Mouse (Mus musculus) forebrain, embryonic 12.5 days (tissue): ENCODE results near the gene Ccdc62. TPM values are rescaled to one million over a fixed set of nuclear protein-coding genes. Genes with fewer than 3 reads are reported as not detected.

Experiments used
- ATAC-seq: fragments of 200-750 bp; cut with Nextera tagmentation; 2 replicates; pipeline ENCODE4 v1.8.0; 2017; ENCODE audit warnings: moderate TSS enrichment; ENCODE audit not compliant: low FRiP score
- H3K27ac ChIP-seq: fragments of 300-500 bp; sonication (generic); 2 replicates; pipeline ENCODE4 v1.5.1; 2016; ENCODE audit warnings: mild to moderate bottlenecking
- H3K27me3 ChIP-seq: fragments of 300-500 bp; sonication (generic); 2 replicates; pipeline ENCODE4 v1.6.1; 2016; ENCODE audit warnings: mild to moderate bottlenecking
- H3K36me3 ChIP-seq: fragments of 300-500 bp; sonication (generic); replicated peaks from 2 replicates; pipeline ENCODE4 v1.6.1; 2016; ENCODE audit warnings: mild to moderate bottlenecking
- H3K4me1 ChIP-seq: fragments of 300-500 bp; sonication (generic); 2 replicates; pipeline ENCODE4 v1.6.1; 2016
- H3K4me2 ChIP-seq: fragments of 300-500 bp; sonication (generic); 2 replicates; pipeline ENCODE4 v1.6.1; 2016; ENCODE audit warnings: mild to moderate bottlenecking, moderate library complexity
- H3K4me3 ChIP-seq: fragments of 300-500 bp; sonication (generic); replicated peaks from 2 replicates; pipeline ENCODE4 v1.5.1; 2016; ENCODE audit warnings: mild to moderate bottlenecking
- H3K9ac ChIP-seq: fragments of 300-500 bp; sonication (generic); 2 replicates; pipeline ENCODE4 v1.6.1; 2016; ENCODE audit warnings: mild to moderate bottlenecking
- H3K9me3 ChIP-seq: fragments of 300-500 bp; sonication (generic); 2 replicates; pipeline ENCODE4 v1.6.1; 2016
- WGBS: fragments of 180-500 bp; shearing (Covaris S2); methylation state at CpG from one replicate; pipeline ENCODE4 v1.1.7; 2016; 5-methylcytosine and 5-hydroxymethylcytosine counted together
- polyA plus RNA-seq: library from polyadenylated mRNA; unstranded; fragments of >200 nt; fragmentation: Nextera tagmentation; extraction: Ambion mirVana; gene quantifications from 2 replicates; pipeline ENCODE4 v1.2.1, GENCODE M21; 2016

The Ccdc62 gene
- polyA plus RNA-seq, 1 experiment from 2014 or later: 5.6 TPM

DNA sequence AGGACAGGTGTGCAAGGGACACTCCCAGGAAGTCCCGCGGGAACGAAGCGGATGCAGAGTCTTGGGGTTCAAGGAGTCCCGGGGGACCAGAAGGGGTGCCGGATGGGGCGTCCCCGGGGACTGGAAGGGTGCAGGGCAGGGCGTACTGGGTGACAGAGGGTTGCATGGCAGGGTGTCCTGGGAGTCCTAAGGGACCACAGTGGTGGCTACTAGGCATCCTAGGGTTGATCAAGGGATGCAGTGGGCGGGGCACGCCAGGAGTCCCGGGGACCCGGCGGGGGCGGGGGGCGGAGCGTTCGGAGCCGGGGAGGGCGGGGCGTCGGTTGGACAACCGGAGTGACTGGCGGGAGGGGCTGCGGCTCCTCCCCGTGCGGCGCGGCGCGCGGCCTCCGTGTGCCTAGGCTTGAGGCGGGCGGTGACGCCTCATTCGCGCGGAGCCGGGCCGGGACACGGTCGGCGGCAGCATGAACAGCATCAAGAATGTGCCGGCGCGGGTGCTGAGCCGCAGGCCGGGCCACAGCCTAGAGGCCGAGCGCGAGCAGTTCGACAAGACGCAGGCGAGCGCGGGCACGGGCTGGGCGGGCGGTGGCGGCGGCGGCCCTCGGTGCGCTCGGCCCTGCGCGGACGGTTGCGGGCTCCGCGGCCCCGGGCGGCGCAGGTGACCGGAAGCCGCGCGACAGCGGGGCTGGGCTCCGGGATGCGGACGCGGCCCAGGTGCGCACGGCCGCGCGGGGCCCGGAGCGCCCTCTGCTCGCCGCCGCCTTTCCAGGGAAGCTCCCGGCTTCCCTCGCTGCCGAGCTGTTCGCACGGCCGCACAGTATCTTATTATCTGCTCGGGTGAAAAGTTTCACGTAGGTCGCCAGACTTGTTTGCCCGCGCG lies 43.1 kb downstream of the Ccdc62 start, which contains the start of gene Hip1r:
Gene Hip1r, plus strand, starts transcription at position 330 of the 880 bp plus-strand sequence.
- Histone ChIP-seq H3K4me2 (peak within 1 kb of the TSS; percentile 94), H3K4me1 (peaks cover 13% of the 10 kb centered on the region), H3K9ac (peak within 1 kb of the TSS; percentile 81), H3K27ac (0 out of 2 replicates have a peak within 1 kb of the TSS, but pooled peaks have one; percentile 32), H3K9me3 (no peaks in the 10 kb centered on the region), H3K4me3 (peak within 1 kb of the TSS; percentile 80), H3K36me3 (no peaks in the 10 kb centered on the region), H3K27me3 (peaks cover 36% of the 10 kb centered on the region)
- peak; percentile 83 for ATAC-seq
- under 1% methylated on average over 103 of the region's 106 CpGs for WGBS

DNA sequence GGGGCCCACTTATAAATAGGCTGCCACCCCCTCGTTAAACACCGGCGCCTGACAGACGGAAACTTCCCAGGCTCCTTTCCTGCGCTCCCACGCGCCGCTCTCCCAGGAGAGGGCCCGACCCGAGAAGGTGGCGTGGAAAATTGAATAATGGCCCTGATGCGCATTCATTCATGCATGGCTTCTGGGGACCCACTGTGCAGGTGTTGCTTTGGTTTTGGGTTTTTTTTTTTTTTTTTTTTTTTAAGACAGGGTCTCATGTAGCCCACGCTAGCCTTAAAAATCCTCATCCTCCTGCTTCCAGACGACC lies 43.7 kb downstream of the Ccdc62 start:
- H3K4me2 ChIP-seq: peak overlapping the region; percentile 94
- no peak overlapping the region for H3K27ac ChIP-seq
- H3K36me3 ChIP-seq: no peaks in the 10 kb centered on the region
- peak overlapping the region; percentile 80 for H3K4me3 ChIP-seq
- H3K9me3 ChIP-seq: no peaks in the 10 kb centered on the region
- 0 out of 2 replicates have a peak, but pooled peaks have one; percentile 14 for ATAC-seq
- under 1% methylated on average over 14 of the region's 14 CpGs for WGBS
- peaks cover 36% of the 10 kb centered on the region for H3K27me3 ChIP-seq
- H3K9ac ChIP-seq: peak overlapping the region; percentile 81
- peaks cover 13% of the 10 kb centered on the region for H3K4me1 ChIP-seq

DNA sequence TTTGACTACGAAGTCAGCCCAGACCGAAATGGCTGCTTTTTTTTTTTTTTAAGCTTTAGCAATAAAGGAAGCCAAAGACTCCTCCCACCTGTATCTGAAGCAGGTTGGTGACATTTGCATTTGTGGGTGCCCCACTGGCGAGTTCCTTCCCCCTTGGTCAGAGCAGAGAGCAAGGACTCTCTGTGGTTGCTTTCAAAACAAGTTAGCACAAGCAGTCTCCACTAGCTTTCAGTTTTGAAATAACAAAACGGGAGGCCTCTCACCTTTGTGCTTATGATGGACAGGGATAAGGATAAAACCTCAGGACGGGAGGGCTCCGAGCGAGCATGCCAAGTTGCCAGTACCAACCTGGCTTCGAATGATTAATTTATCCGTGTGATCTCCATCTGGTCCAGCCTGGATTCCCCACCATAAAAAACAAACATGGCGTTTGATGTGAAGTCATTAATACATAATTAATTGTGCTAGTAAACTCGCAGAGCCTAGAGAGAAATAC lies 44.2 kb downstream of the Ccdc62 start:
- WGBS: 31% methylated on average over 11 of the region's 11 CpGs
- Histone ChIP-seq H3K27ac (no peak overlapping the region), H3K4me1 (peaks cover 13% of the 10 kb centered on the region), H3K4me3 (peak overlapping the region; percentile 80), H3K9ac (peak overlapping the region; percentile 81; the same call in 1 of the 2 replicates), H3K9me3 (no peaks in the 10 kb centered on the region), H3K27me3 (peaks cover 36% of the 10 kb centered on the region), H3K4me2 (peak overlapping the region; percentile 94), H3K36me3 (no peaks in the 10 kb centered on the region)
- ATAC-seq: no peak

DNA sequence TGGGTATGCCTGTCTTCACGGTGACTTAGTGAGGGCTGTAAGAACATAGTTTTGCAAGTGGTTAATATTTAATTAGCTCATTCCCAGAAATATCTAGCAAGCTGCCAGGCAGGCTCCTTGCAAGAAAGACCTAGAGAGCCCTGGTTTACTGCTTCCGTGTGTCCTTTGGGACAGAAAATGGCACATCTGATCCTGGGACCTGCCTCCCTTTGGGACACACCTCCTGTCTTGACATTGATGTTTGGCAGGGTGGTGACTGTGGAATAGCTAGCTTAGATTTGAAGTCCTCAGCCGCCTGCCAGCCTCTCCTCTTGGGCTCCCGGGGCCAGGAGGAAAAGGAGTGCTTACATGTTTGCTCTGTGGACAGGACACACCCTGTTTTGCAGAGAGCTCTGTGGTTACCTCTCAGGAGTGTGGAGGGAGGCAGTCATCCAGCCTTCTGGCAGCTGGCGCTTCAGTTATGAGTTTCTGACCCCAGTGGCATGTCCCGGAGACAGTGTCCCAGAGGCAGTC lies 45.2 kb downstream of the Ccdc62 start:
- 79% methylated on average over 6 of the region's 6 CpGs for WGBS
- Histone ChIP-seq H3K36me3 (no peaks in the 10 kb centered on the region), H3K4me2 (no peak overlapping the region), H3K27ac (no peak overlapping the region), H3K9ac (no peak overlapping the region), H3K27me3 (peaks cover 36% of the 10 kb centered on the region), H3K4me1 (peaks cover 13% of the 10 kb centered on the region), H3K4me3 (no peak overlapping the region), H3K9me3 (no peaks in the 10 kb centered on the region)
- ATAC-seq: no peak

DNA sequence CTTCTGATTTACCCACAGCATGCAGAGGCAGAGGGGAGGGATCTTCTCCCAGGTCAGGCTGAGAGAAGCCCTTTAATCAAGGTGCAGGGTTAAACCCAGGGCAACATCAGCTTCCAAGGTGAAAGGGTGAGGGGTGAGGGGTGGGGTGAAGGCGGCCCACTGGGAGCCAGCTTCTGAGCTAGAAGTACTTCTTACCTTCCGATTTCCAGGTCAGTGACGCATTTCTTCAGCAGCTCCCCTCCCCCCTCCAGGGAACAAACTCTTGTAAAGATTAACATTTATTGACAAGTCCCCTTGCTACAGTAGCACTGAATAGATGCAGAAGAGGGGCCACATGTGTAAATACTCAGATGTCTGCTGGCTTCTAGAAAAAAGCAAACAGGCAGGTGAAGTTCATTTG lies 46.8 kb downstream of the Ccdc62 start:
- peaks cover 13% of the 10 kb centered on the region for H3K4me1 ChIP-seq
- no peaks in the 10 kb centered on the region for H3K36me3 ChIP-seq
- H3K27ac ChIP-seq: no peak overlapping the region
- WGBS: 50% methylated on average over 3 of the region's 3 CpGs
- H3K27me3 ChIP-seq: peaks cover 28% of the 10 kb centered on the region
- H3K9ac ChIP-seq: no peak overlapping the region
- H3K4me3 ChIP-seq: no peak overlapping the region
- H3K4me2 ChIP-seq: no peak overlapping the region
- H3K9me3 ChIP-seq: no peaks in the 10 kb centered on the region
- ATAC-seq: no peak

DNA sequence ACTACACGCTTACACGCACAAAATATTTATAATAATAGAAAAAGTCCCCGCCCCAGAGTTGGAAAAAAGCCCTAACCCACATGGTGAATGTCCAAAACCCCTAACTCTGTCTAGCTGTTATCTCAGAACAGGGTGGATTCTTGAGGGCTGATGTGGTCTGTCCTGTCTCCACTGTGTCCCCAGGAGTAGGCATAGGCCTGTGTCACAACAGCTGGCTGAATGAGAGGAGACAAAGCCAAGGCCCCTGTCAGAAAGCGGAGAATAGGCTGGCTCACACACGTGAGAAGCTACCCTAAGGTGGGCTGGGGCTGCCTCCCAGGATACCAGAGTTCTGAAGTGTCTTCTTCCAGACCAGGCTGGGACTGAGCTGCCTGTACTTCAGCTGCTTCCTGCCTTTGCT lies 47.7 kb downstream of the Ccdc62 start:
- Histone ChIP-seq H3K9me3 (no peaks in the 10 kb centered on the region), H3K27me3 (peaks cover 23% of the 10 kb centered on the region), H3K4me2 (no peak overlapping the region), H3K4me3 (no peak overlapping the region), H3K4me1 (peaks cover 12% of the 10 kb centered on the region), H3K27ac (no peak overlapping the region), H3K36me3 (no peaks in the 10 kb centered on the region), H3K9ac (no peak overlapping the region)
- WGBS: 80% methylated on average over 5 of the region's 5 CpGs
- ATAC-seq: no peak

DNA sequence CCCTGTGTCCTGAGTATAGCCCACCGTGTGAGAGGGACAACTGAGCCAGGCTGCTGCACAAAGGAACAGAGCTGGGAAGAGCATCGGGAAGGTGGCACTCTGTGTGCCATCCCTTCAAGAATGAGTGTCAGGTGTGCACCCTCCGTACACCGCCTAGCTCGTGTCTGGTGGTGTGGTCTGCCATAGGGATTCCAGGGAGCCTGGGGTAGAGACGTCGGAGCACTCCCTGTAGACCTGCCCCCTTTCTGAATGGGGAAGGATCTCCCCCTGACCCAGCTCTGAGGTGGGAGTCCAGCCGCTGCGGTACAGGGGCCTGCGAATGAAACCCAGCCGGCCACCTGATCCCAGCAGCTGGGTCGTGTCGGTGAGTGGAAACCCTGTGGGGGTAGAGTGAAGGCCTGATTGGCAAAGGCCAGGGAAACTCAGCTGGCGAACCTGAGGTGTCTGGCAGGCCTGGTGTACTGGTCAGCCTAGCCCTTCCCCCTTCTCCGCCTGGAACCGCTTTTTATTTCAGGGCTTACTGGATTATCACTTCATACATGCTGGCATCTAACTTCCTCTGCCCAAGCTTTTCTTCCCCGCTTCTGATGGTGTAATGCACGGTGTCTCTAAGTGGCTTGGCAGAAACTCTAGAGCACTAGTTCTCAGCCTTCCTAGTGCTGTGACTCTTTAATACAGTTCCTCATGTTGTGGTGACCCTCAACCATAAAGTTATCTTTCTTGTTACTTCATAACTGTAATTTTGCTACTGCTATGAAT lies 48.9 kb downstream of the Ccdc62 start:
- Histone ChIP-seq H3K9ac (no peak overlapping the region), H3K9me3 (no peaks in the 10 kb centered on the region), H3K27ac (no peak overlapping the region), H3K27me3 (peaks cover 19% of the 10 kb centered on the region), H3K36me3 (no peaks in the 10 kb centered on the region), H3K4me2 (no peak overlapping the region), H3K4me1 (peaks cover 6% of the 10 kb centered on the region), H3K4me3 (no peak overlapping the region)
- ATAC-seq: no peak
- whole genome bisulfite sequencing: 81% methylated on average over 18 of the region's 18 CpGs

DNA sequence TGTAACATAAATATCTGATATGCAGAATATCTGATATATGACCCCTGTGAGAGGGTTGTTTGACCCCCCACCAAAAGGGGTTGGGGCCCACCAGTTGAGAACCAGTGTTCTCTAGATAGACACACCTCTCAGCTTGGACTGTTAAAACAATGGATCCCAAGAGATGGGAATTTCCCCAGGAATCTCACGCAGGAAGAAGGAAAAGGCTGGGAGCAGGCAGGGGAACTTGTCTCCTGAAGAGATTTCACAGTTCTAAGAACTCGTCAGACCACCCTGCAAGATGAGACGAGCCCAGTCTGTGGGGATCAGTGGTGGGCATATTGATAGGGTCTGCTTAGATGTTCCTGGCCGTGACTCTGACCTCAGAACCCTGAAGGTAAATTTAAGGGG lies 49.5 kb downstream of the Ccdc62 start:
- Histone ChIP-seq H3K27me3 (peaks cover 15% of the 10 kb centered on the region), H3K4me2 (no peak overlapping the region), H3K4me1 (no peaks in the 10 kb centered on the region; the same call in none of the 2 replicates), H3K27ac (no peak overlapping the region), H3K36me3 (no peaks in the 10 kb centered on the region), H3K9ac (no peak overlapping the region), H3K9me3 (no peaks in the 10 kb centered on the region), H3K4me3 (no peak overlapping the region)
- WGBS: 73% methylated on average over 4 of the region's 4 CpGs
- ATAC-seq: no peak

DNA sequence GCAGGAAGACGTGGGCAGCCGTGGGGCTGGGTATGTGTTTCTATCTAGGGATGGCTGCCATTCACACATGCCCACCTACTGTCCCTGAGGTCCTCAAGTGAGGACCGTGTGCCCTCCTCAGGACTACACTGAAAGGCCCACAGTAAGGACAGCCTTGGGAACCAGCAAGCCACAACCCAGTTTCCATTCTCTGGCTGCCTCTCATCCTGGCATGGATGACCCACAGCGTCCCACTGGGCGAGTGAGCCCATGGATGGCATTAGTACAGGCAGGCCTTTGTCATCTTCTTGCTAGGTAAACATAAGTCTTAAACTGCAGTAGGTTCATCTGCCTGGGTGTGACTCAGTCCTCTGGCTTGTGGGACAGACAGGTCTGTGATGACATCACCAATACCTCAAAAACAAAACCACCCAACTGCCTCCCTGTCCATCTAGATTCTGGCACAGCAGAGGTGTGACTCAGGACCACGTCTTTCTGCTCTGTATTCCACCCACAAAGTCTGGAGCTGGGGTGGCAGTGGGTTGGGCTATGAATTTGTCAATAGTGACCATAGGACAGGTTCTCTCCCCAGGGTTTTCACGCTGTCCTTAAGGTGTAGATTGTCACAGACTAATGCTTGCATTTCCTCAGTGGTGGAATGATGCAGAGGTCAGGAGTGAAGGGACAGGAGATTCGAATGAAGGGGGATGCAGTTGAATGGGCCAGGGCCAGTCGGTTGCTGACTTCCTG lies 50.2 kb downstream of the Ccdc62 start:
- Histone ChIP-seq H3K27ac (no peak overlapping the region), H3K4me3 (no peak overlapping the region), H3K4me1 (no peaks in the 10 kb centered on the region; the same call in none of the 2 replicates), H3K27me3 (peaks cover 8% of the 10 kb centered on the region), H3K9me3 (no peaks in the 10 kb centered on the region), H3K9ac (no peak overlapping the region), H3K4me2 (no peak overlapping the region), H3K36me3 (no peaks in the 10 kb centered on the region)
- no peak for ATAC-seq
- 83% methylated on average over 9 of the region's 9 CpGs for WGBS

DNA sequence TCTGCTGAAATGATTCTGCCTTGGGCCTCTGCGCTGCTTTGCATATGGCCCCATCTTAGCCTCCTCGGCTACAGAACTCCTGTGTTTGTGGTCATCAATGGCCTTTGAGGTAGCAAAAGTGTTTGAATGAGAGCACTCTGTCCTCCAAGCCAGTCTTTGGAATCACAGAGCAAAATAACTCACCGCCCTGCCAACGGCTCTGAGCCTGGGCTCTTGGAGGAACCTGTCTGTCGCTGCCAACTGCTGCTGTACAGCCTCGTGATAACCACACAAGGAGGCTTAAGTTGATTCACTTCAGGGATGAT lies 50.7 kb downstream of the Ccdc62 start:
- no peak for ATAC-seq
- no peaks in the 10 kb centered on the region for H3K9me3 ChIP-seq
- no peak overlapping the region for H3K9ac ChIP-seq
- 0 out of 2 replicates have a peak, but pooled peaks cover 2% of the 10 kb centered on the region for H3K27me3 ChIP-seq
- H3K4me3 ChIP-seq: no peak overlapping the region
- no peak overlapping the region for H3K4me2 ChIP-seq
- no peak overlapping the region for H3K27ac ChIP-seq
- 80% methylated on average over 6 of the region's 6 CpGs for WGBS
- no peaks in the 10 kb centered on the region for H3K36me3 ChIP-seq
- H3K4me1 ChIP-seq: no peaks in the 10 kb centered on the region; the same call in none of the 2 replicates

DNA sequence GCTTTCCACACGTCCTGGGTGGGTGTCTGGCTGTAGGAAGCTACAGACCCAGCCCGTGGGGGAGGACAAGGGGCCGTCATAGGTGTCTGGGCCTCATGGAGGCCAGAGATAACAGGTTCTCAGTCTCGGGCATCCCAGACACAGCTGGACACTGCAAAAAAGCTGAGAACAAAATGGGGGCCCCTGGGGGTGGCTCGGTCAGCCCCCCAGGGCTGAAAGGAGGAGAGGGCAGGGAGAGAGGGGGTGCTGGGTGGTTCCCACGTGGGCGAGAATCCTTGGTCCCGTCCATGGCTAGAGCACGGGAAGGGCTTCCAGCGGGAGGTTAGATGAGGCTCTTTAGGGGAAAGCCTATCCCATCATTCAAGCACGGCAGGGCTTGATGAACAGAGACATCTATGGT lies 52.4 kb downstream of the Ccdc62 start:
- H3K27me3 ChIP-seq: no peaks in the 10 kb centered on the region
- no peak overlapping the region for H3K4me3 ChIP-seq
- ATAC-seq: no peak
- no peak overlapping the region for H3K27ac ChIP-seq
- 77% methylated on average over 11 of the region's 11 CpGs for WGBS
- H3K36me3 ChIP-seq: no peaks in the 10 kb centered on the region
- H3K4me1 ChIP-seq: no peaks in the 10 kb centered on the region; the same call in none of the 2 replicates
- no peaks in the 10 kb centered on the region for H3K9me3 ChIP-seq
- H3K9ac ChIP-seq: no peak overlapping the region
- H3K4me2 ChIP-seq: no peak overlapping the region

DNA sequence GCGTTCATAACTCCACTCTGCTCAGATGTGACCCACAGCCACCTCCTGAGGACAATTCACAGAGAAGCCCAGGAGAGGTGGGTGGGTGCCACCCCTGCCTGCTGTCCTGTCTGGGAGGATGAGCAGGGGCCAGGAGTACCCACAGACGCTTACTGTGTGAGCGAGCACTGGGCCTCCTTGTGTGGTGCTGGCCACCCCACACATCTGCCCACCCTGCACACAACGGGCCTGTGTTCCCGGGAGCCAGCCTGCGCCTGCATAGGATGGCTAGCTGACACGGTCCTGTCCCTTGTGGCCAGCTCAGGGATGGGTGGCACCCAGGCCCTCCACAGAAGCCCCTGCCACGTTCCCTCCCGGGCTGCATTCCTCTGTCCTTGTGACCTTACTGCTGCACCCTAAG lies 55.0 kb downstream of the Ccdc62 start:
- Histone ChIP-seq H3K36me3 (0 out of 2 replicates have a peak, but pooled peaks cover 4% of the 10 kb centered on the region), H3K9me3 (no peaks in the 10 kb centered on the region), H3K27me3 (no peaks in the 10 kb centered on the region), H3K4me2 (no peak overlapping the region), H3K9ac (peak overlapping the region; percentile 17; the same call in 1 of the 2 replicates), H3K27ac (no peak overlapping the region), H3K4me1 (peaks cover 8% of the 10 kb centered on the region), H3K4me3 (no peak overlapping the region)
- WGBS: 86% methylated on average over 9 of the region's 9 CpGs
- no peak for ATAC-seq
